Mouse (Mus musculus) megakaryocyte-erythroid progenitor cell, adult 5-6 weeks (primary cell): ENCODE results near the gene E130114P18Rik. TPM values are rescaled to one million over a fixed set of nuclear protein-coding genes. Genes with fewer than 3 reads are reported as not detected.

Source experiments
- ATAC-seq: replicated peaks from 2 replicates; pipeline ENCODE4 v1.8.0; 2016; ENCODE audit warnings: mild to moderate bottlenecking, inconsistent platforms; ENCODE audit not compliant: severe bottlenecking, poor library complexity, low FRiP score, low TSS enrichment
- total RNA-seq, 2 experiments: library from RNA; stranded (forward) in 1 of 2; stranded (reverse) in 1 of 2; fragments of 200-1000, 215-1000 nt in 1 of 2; fragments of >200 nt in 1 of 2; fragmentation: Nextera tagmentation in 1 of 2; gene quantifications; 2 replicates each; pipeline ENCODE4 v1.2.3; 2014 to 2017

E130114P18Rik gene
- total RNA-seq, 2 experiments from 2014 or later, result not detected

DNA sequence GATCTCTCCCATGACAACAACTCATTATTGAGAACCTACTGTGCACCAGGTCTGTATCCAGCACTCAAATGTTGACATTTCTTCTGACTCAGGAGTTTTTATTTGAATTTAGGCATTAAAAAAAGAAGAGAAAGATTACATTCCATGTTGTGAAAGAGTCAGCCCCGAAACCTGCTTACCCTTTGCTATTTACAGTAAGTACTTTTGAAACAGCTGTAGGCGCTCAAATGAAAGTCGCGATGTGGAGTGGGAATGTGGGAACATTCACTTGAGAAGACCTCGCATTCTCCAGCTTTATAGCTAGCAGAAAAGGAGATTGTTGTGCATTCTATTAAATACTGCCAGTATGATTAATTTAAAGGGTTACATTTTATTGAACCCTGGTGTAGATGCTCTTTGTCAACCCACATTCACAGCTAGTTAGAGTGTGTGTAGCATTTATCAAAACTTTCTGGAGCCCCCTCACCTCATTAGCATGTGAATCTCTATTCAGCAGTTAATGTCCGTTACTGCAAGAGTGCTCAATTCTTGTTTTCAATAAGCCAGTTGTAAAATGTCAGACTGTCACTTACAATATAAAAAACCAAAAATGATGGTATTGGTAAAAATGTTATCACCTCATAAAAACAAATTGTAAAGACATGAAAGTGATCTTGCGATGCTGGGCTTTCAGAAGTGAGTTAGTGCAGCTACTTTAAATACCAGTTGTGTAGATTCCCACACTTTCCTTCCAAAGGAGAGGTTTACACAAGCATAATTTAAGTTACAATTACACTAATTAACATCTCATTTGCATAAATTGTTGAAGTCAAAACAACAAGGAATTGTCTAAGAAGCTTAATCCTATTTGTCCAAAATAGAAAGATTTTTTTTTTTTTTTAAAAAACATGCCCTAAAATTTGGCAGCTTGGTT lies 28.3 kb upstream of the E130114P18Rik start:
- ATAC-seq, result no peak

DNA sequence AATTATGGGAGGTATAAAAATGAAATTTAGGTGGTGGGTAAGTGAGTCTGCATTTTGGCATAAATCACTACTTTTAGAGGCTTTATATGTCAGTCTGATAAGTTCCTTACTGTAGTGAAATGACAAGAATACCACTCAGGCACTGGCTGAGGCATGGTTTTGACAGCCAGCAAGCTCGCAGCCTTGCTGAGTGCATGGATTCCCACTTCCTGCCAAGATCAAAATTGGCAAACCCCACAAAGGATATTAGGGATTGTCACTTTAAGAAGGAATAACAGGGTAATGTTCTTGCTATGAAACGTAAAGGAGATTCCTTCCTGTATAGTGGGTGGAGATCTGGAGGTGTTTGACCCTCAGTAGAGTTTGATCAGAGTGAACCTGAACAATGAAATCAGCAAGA lies 27.4 kb upstream of the E130114P18Rik start:
- no peak for ATAC-seq

DNA sequence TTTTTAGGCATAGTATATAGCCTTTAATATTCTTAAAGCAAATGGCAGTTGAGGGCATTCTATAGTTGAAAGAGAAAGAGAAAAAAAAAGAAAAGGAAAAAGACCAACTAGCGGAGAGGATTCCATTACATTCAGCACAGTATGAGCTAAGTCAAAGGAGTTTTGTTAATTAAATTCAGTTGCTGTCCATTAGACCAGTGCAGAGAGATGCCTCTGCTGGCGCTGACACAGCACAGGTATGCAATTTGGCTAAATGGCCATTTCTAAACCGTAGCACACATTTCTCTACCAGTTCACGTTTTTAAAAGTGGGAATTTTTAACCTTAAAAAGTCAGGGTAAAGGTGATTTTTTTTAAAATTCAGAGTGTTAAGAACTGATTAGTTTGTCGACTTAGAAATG lies 26.8 kb upstream of the E130114P18Rik start:
- ATAC-seq, result no peak

DNA sequence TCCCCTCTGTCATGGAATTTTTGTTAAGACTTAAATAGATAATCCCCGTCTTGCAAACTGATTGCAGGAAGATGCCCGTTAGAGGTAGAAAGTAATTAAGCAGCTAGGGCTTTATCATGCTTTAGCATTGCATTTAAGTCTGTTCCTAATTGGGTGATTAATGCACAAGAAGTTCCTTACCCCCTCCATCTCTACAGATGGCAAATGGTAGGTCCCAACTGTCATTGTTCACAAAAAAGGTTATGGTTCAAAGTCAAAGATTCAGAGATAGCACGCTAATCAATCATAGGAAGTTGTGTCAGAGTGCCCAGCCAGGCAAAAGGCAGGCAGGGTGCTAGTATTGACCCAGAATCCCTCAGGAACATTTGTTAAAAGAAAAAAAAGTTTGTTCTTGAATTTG lies 25.9 kb upstream of the E130114P18Rik start:
- ATAC-seq, result peak; percentile 38; the same call in 1 of the 2 replicates

DNA sequence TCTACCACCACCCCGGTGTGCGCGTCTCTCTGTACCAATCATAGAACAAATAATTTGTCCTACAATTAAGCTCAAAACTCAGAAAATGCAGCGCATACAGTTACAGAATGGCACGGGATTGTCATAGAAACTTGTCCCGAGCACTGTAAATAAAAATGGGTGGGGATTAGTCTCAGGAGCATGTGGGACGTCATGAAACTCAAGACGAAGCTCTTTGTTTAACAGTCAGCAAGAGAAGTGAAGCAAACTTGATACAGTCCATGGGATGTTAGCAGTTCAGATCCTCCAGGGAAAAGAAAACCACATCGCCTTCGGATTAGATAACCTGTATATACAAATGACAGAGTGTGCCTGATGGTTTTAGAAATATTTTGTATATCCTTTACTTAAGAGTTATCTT lies 18.6 kb upstream of the E130114P18Rik start:
- ATAC-seq, result no peak

DNA sequence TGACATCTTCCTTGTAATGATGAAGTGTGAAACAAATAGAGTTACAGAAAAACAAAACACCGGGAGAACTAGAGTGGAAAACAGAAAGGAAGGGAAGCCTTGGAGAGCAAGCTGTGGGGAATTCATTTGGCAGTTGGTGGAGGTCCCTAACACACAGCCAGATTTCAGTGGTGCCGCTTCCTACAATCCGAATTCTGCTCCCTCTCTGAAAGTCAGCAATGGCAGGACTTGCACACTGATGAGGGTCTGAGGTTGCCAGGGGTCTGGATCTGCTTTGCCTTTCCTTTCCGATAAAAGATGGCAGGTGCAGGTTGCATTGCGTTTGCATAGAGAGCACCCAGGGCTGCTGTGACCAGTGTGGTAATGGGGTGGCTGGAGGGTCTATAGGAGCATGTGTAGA lies 18.1 kb upstream of the E130114P18Rik start:
- no peak for ATAC-seq

DNA sequence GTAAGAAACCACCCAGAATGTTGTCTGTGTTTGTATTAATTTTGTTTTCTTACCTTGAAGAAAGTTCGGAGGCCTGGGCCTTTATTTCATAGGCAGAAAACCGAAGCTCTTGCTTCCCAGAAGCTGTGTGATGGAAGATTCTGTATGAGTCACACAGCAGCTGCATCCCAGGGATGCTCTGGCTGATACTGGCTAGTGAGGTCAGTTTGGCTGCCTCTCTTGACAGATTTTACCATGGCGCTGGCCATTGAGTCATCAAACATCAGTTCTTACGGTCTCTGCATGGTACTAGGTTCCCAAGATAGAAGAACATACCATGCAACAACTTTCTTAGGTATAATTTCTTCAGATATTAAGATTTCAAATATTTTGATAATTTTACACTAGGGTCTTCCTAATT lies 17.0 kb upstream of the E130114P18Rik start:
- ATAC-seq, result no peak

DNA sequence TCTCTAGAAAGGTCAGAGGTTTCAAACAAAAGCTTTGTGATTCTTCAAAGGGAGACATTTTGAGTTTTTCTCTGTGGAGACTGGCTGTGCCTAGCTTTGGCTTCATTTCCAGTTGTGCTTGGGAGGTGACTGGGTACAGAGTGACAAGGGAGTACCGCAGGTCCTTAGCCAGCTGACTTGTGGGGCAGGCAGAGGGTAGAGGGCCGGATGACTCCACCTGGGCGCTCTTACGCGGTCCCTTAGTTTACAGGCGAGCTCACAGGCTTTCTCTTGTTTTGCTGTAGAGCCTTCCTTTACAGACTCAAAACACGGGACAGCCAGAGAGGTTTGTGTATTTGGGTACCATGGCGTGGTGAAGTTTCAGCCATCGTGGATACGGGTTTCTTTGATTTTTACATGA lies 16.1 kb upstream of the E130114P18Rik start:
- ATAC-seq, result no peak

DNA sequence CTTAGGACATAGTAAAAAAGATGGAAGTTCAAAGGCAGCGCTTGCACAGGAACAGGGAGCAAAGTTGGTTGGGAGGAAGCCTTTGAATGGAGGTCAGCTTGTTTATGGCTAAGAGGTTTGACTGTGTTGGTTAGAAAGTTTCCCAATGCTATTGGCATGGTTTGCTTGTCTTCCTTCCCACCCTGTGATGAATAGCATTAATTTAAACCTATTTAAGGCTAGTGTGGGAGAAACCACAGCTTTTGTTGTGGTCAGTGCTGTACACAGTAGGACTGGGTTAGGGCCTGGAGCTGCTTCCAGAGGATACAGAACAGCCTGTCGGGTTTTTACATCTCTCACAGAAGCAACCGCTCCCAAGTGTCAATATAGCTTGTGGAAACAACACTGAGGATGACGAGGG lies 10.7 kb upstream of the E130114P18Rik start:
- no peak for ATAC-seq

DNA sequence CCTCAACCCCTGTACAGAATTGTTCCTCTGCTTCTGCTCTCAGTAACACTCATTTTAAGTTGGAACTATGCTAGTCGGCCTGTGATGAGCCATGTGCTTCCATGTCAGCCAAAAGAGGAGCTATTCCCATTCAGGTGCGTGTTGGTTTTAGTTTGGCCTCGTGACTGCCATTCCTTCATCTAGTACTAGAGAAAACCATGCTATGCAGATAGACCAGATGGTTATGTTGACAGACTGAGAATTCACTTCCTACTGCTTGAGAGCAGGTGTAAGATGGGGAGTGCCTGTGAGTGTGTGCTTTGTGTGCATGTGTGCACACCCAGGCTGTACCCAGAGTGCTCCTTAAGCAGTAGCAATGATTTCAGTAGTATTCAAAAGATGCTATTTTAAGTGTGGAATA lies 9.6 kb upstream of the E130114P18Rik start:
- ATAC-seq, result no peak

DNA sequence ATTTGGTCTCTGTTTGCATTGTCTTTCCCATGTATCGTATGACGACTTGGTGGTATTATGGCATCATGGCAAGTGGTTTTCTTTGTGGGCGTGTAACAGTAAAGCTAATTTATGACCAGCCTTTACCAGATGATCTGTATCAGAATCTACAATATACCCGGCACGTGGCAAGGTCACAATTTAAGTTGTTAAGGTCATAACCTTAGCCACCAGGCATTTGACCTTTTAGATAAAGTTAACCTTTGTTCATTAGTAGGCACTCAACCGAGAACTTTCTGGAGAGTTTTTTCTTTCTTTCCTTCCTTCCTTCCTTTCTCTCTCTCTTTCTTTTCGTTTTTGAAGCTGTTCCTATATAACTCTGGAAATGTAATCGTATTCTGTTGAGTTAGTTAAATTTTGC lies 8.7 kb upstream of the E130114P18Rik start:
- no peak for ATAC-seq

DNA sequence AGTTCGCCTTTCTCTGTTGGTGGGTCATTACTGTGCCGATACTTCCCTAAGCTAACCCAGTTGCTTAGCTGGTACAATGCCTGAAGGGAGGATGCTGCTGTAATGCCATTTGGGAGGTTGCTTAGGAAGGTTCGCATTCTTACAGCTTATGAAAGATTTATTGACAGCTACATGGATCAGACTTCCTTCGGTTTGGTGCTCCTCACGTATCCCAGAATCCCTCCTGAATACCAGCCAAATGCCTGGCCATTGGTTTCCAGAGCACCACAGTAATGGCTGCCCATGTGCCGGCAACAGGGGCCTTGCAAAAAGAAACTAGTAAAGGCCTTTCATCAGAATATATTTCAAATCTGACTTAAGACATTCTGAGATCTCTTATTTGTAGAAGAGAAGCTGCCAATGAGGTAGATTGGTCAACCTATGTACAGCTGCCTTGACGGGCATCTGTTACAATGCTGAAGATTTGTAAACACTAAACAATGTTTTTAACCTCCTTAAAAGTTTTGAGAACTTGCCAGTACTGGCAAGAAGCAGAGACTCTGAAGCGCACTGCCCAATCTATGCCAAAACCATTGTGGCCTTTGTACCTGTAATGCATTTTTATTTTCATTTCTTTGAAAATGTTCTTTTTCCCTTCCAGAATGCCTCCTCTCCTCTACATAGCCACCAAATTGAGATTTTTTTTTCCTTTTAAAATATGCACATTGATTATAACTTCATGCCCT lies 7.8 kb upstream of the E130114P18Rik start:
- no peak for ATAC-seq

DNA sequence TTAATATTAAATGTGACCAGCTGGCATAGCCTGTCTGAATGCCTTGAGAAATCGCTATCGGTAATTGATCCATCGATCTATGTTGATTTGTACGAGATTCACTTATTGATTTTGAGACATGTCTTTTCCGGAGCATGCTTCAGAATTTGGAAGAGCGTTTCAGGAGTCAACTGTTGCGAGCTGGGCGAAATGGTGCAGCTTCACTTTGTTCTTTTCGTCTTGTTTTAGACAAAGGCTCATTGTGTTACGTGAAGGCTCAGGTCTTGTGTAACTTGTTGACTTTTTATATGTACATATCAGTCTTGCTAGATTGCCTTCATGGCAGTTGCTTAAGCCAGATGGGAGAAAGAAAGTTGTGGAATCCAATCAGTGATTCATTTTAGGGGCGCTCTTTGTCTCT lies 6.4 kb upstream of the E130114P18Rik start:
- no peak for ATAC-seq

DNA sequence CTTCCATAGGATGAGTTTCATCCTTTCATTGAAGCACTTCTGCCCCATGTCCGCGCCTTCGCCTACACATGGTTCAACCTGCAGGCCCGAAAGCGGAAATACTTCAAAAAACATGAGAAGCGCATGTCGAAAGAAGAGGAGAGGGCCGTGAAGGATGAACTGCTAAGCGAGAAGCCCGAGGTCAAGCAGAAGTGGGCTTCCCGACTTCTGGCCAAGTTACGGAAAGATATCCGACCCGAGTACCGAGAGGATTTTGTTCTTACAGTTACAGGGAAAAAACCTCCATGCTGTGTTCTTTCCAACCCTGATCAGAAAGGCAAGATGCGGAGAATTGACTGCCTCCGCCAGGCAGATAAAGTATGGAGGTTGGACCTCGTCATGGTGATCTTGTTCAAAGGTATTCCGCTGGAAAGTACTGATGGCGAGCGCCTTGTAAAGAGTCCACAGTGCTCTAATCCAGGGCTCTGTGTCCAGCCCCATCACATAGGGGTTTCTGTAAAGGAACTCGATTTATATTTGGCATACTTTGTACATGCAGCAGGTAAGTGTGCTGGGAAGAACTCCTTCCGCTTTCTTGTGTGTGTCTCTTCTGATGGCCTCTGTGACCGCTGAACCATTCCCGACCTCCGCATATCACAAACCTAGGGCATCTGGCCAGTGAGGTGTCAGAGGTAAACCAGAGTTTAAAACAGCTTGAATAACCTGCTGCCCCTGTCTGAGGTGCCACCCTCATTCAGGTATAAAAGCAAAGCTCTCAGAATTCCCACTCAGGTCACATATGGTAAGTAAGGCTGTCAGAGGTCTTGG lies 5.4 kb upstream of the E130114P18Rik start:
- no peak for ATAC-seq

DNA sequence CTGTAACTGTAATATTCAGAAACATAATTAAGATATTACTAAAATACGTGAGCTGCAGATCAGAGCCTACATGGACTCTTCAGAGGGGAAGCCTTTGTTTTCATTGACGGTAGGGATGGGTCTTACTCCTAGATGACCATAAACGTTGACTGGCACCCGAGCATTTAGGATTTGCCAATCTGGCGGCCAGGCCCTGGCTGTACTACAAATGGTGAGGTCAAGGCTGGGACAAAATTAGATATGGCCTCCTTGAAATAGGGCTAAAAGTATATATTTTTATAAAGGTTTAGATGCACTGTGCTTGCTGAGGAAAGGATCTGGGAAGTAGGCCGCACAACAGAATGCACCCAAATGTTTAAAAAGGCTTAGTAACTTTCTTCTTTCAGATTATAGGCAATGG lies 4.6 kb upstream of the E130114P18Rik start:
- no peak for ATAC-seq

DNA sequence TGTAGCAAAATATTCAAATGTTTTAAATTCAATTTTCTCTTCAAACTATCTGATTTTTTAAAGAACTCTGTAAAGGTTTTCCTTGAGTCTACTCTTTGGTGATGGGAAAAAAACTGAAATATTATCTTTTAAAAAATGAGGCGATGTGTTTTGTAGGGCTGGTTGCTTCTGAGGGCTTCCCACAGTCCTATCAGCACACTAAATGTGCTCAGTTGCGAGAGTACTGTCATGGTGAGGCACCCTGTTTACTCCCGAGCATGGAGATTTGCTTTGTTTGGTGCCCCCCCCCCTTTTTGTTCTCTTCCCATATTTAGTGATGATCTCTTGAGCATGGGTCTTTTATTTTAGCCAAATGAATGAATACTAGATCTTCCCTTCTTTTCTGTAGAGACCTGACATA lies 4.2 kb upstream of the E130114P18Rik start:
- peak; percentile 37; the same call in 1 of the 2 replicates for ATAC-seq

DNA sequence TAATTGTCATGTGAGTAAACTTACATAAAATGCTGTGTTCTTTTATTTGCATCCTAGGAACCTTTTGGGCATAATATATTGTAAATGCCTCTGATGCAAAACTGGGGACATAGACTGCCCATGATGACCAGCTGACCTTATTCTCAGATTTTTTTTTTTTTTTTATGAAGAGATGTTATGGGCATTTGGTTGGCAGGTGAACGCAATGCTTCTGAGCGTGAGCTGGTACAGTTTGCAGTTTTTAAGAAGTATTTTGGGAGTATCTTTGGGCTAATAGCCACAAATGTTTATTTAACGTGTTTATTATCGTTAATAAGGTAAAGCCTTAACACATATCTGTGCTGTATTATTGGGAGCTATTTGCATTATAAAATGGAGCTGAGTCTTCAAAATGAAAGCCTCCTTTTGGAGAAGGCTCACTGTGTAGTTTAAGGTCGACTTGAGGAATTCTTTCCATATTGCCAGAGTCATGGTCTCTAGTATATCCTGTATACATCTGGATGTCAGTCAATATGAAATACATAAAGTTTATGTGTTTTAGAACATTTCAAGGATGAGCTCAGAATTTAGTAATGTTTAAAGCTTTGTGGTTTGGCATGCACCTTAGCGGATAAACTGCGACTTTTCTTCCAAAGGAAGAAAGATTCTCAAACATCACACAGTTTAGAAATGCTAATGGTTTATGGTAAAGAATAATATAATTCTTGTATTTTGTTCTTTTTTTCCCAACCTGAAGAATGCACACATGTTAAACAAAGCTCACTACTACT lies 3.0 kb upstream of the E130114P18Rik start:
- ATAC-seq, result no peak

DNA sequence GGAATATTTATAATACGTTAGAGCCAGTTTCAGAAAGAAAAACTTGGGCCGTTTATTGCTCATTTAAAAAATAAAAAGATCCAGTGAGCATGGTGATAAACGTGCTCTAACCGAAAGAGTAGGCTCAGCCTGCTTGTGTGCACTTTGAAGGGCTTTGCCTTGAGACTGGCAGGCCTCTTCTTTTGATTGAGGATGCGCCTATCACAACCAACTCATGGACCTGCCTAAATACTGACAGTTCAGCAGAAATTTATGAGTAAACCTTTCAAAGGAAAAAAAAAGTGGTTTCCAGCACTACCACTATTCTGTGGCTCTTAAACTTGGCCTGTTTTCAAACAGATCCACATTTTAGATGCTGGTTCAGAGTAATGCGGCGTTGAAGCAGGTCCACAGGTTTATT lies 2.1 kb upstream of the E130114P18Rik start:
- no peak for ATAC-seq
